Mouse (Mus musculus): Measurements from ENCODE around the gene 1600014C23Rik.
A peak's percentile ranks its signal among the peaks of the same experiment; 100 is the strongest.

1600014C23Rik gene

GRCm38 (mm10) chr17:45751359-45751758, 17.7 kb upstream of the 1600014C23Rik start:
- DNase-seq: no peak

GRCm38 (mm10) chr17:45749100-45749499, 15.5 kb upstream of the 1600014C23Rik start:
- peak; percentile 63 to 81 for DNase-seq

- DNase-seq: peak in 1 of 2 experiments; percentile 36
Measured at GRCm38 (mm10) chr17:45747858-45748785, 14.5 kb upstream of the 1600014C23Rik start.

- no peak for DNase-seq
Measured at GRCm38 (mm10) chr17:45747293-45747692, 13.6 kb upstream of the 1600014C23Rik start.

- DNase-seq: no peak
Measured at GRCm38 (mm10) chr17:45746755-45747154, 13.1 kb upstream of the 1600014C23Rik start.

GRCm38 (mm10) chr17:45745629-45746028, 12.0 kb upstream of the 1600014C23Rik start:
- DNase-seq: no peak

GRCm38 (mm10) chr17:45742371-45743147, 8.9 kb upstream of the 1600014C23Rik start:
- DNase-seq: no peak

GRCm38 (mm10) chr17:45737078-45737601, 3.5 kb upstream of the 1600014C23Rik start:
- no peak for DNase-seq

GRCm38 (mm10) chr17:45736311-45737077, 2.9 kb upstream of the 1600014C23Rik start:
- peak; percentile 80 to 92 for DNase-seq

- DNase-seq: peak; percentile 86 to 92
Measured at GRCm38 (mm10) chr17:45735382-45736310, 2.0 kb upstream of the 1600014C23Rik start.

GRCm38 (mm10) chr17:45734881-45735280, 1.2 kb upstream of the 1600014C23Rik start:
- peak in 1 of 2 experiments; percentile 50 for DNase-seq

GRCm38 (mm10) chr17:45734333-45734732, 689 bp upstream of the 1600014C23Rik start:
- DNase-seq: no peak

GRCm38 (mm10) chr17:45733038-45733734, 458 bp downstream of the 1600014C23Rik start:
- peak; percentile 34 to 69 for DNase-seq

- peak; percentile 86 to 94 for DNase-seq
Measured at GRCm38 (mm10) chr17:45731172-45731864, 2.3 kb downstream of the 1600014C23Rik start.

GRCm38 (mm10) chr17:45730696-45731095, 2.9 kb downstream of the 1600014C23Rik start:
- no peak for DNase-seq

GRCm38 (mm10) chr17:45729387-45729786, 4.3 kb downstream of the 1600014C23Rik start:
- DNase-seq: no peak

- no peak for DNase-seq
Measured at GRCm38 (mm10) chr17:45727983-45728723, 5.5 kb downstream of the 1600014C23Rik start.

GRCm38 (mm10) chr17:45727481-45727880, 6.2 kb downstream of the 1600014C23Rik start:
- no peak for DNase-seq

- no peak for DNase-seq
Measured at GRCm38 (mm10) chr17:45726249-45726648, 7.4 kb downstream of the 1600014C23Rik start.

Data from kidney, postnatal 25 days (tissue).